Mouse (Mus musculus): ENCODE results near the gene 6030468B19Rik.
"Not testable (repeated sequence)": the region's sequence is repeated elsewhere in the genome, so short reads cannot be mapped to it uniquely, and the experiment has no call there.

DNA sequence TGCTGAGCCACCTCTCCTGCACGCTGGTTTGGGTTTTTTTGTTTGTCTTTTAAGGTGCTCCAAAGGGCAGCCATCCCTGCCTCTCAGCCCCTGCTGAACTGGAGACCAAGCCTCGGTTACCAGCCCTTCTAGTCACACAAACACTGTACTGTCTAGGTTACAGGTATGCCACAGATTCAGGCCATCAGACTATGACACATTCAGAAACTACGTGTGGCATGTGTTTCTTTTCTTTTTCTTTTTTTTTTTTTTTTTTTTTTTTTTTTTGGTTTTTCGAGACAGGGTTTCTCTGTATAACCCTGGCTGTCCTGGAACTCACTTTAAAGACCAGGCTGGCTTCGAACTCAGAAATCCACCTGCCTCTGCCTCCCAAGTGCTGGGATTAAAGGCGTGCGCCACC lies 9.0 kb upstream of the 6030468B19Rik start:
- not testable (repeated sequence) for TF ChIP-seq POLR2A (IDR thresholded peaks at IDR 0.05; ENCODE audit: insufficient read length, low read depth); POLR2AphosphoS2 (IDR thresholded peaks at IDR 0.05; ENCODE audit: insufficient read length, low read depth); MYOG (IDR thresholded peaks at IDR 0.05; ENCODE audit: control insufficient read depth in 1 of 3, insufficient read depth in 1 of 3, insufficient read length in 2 of 3, low read depth in 2 of 3); TCF12 (IDR thresholded peaks at IDR 0.05; ENCODE audit: insufficient read depth, poor library complexity, severe bottlenecking); SRF (IDR thresholded peaks at IDR 0.05; ENCODE audit: control insufficient read depth, insufficient read length, low read depth); CEBPB (IDR thresholded peaks at IDR 0.05; ENCODE audit: insufficient read depth, poor library complexity, severe bottlenecking)
